Mouse (Mus musculus) olfactory bulb, adult 2 months (tissue): ENCODE measurements around the gene Osbpl2.

Experiments
- CTCF ChIP-seq: fragments of 200-500 bp; IDR thresholded peaks from 2 replicates; pipeline ENCODE4 v1.5.1; 2012; ENCODE audit warnings: low read depth, mild to moderate bottlenecking, low read length, moderate library complexity; ENCODE audit not compliant: insufficient read depth
- POLR2A ChIP-seq: fragments of 200-500 bp; IDR thresholded peaks from 2 replicates; pipeline ENCODE4 v1.6.1; 2012; ENCODE audit warnings: mild to moderate bottlenecking, low read depth, low read length, moderate library complexity; ENCODE audit not compliant: insufficient read depth

- TF ChIP-seq POLR2A = no peak
- no peak for TF ChIP-seq CTCF
These were observed 14.1 kb downstream of the Osbpl2 start for GRCm38 (mm10) chr2:180133231-180133630.
